Mouse (Mus musculus) erythroblast, adult 5-6 weeks (primary cell): Measurements from ENCODE around the gene Evi5l. TPM values are rescaled to one million over a fixed set of nuclear protein-coding genes. Genes with fewer than 3 reads are reported as not detected.

Source experiments
- ATAC-seq: replicated peaks from 2 replicates; pipeline ENCODE4 v1.8.0; 2016; ENCODE audit warnings: moderate number of reproducible peaks, mild to moderate bottlenecking, moderate TSS enrichment, inconsistent platforms; ENCODE audit not compliant: poor library complexity, low FRiP score, severe bottlenecking
- total RNA-seq, 2 experiments: library from RNA; stranded (forward) in 1 of 2; stranded (reverse) in 1 of 2; fragments of 150-400 nt in 1 of 2; fragments of 200-764, 138-1000 nt in 1 of 2; gene quantifications; 2 replicates each; pipeline versions ENCODE4 v1.2.3 to v1.2.4; 2015 to 2017; ENCODE audit warnings: low replicate concordance in 2 of 2

Evi5l gene
- total RNA-seq, 2 experiments from 2014 or later: 0.38 to 3.6 TPM

- peak; percentile 93 for ATAC-seq
These were observed 92.9 kb downstream of the Evi5l start, which contains the start of gene Ctxn1 for GRCm38 (mm10) chr8:4259125-4259804. Gene Ctxn1 (minus strand): TSS chr8:4259274.

- no peak for ATAC-seq
These were observed 93.4 kb downstream of the Evi5l start for GRCm38 (mm10) chr8:4259805-4260170.

Other genes with a start within 250 kb of the Evi5l start
- not detected in 2 replicates for gene Cd209b, start 239.7 kb upstream of the Evi5l start, total RNA-seq (2015; ENCODE audit: low replicate concordance)
- gene Cd209b, start 239.7 kb upstream of the Evi5l start, total RNA-seq (2017; ENCODE audit: low replicate concordance): 0.09 TPM in 1 of 2 replicates, not detected in the other
- not detected in 2 replicates for gene Cd209c, start 211.8 kb upstream of the Evi5l start, total RNA-seq (2015; ENCODE audit: low replicate concordance)
- gene Cd209c, start 211.8 kb upstream of the Evi5l start, total RNA-seq (2017; ENCODE audit: low replicate concordance): 0.17 TPM in 1 of 2 replicates, not detected in the other
- gene Cd209f, start 60.7 kb upstream of the Evi5l start, total RNA-seq (2015; ENCODE audit: low replicate concordance): 2.3 and 7.1 TPM in 2 replicates
- gene Cd209f, start 60.7 kb upstream of the Evi5l start, total RNA-seq (2017; ENCODE audit: low replicate concordance): 1.4 and 3.4 TPM in 2 replicates
- gene Cd209g, start 32.5 kb upstream of the Evi5l start, total RNA-seq (2015; ENCODE audit: low replicate concordance): 3.1 TPM in 1 of 2 replicates, not detected in the other
- 0.56 and 0.85 TPM in 2 replicates for gene Cd209g, start 32.5 kb upstream of the Evi5l start, total RNA-seq (2017; ENCODE audit: low replicate concordance)
- not detected in 2 replicates for gene Prr36, start 50.9 kb downstream of the Evi5l start, total RNA-seq (2015; ENCODE audit: low replicate concordance)
- gene Prr36, start 50.9 kb downstream of the Evi5l start, total RNA-seq (2017; ENCODE audit: low replicate concordance): 0.09 TPM in 1 of 2 replicates, not detected in the other
- not detected in 2 replicates for gene Lrrc8e, start 60.3 kb downstream of the Evi5l start, total RNA-seq (2015; ENCODE audit: low replicate concordance)
- not detected in 2 replicates for gene Lrrc8e, start 60.3 kb downstream of the Evi5l start, total RNA-seq (2017; ENCODE audit: low replicate concordance)
- gene Map2k7, start 72.2 kb downstream of the Evi5l start, total RNA-seq (2015; ENCODE audit: low replicate concordance): 16.3 and 22.4 TPM in 2 replicates
- gene Map2k7, start 72.2 kb downstream of the Evi5l start, total RNA-seq (2017; ENCODE audit: low replicate concordance): 6.6 and 8.6 TPM in 2 replicates
- gene Gm49320, start 72.3 kb downstream of the Evi5l start, total RNA-seq (2015; ENCODE audit: low replicate concordance): 0.84 TPM in 1 of 2 replicates, not detected in the other
- not detected in 2 replicates for gene Gm49320, start 72.3 kb downstream of the Evi5l start, total RNA-seq (2017; ENCODE audit: low replicate concordance)
- 6.1 TPM in 1 of 2 replicates, not detected in the other for gene Tgfbr3l, start 81.6 kb downstream of the Evi5l start, total RNA-seq (2015; ENCODE audit: low replicate concordance)
- gene Tgfbr3l, start 81.6 kb downstream of the Evi5l start, total RNA-seq (2017; ENCODE audit: low replicate concordance): 0.43 TPM in 1 of 2 replicates, not detected in the other
- 6.3 and 13.8 TPM in 2 replicates for gene Snapc2, start 86.5 kb downstream of the Evi5l start, total RNA-seq (2015; ENCODE audit: low replicate concordance)
- gene Snapc2, start 86.5 kb downstream of the Evi5l start, total RNA-seq (2017; ENCODE audit: low replicate concordance): 0.68 and 0.84 TPM in 2 replicates
- gene Ctxn1, start 92.7 kb downstream of the Evi5l start, total RNA-seq (2015; ENCODE audit: low replicate concordance): not detected in 2 replicates
- gene Ctxn1, start 92.7 kb downstream of the Evi5l start, total RNA-seq (2017; ENCODE audit: low replicate concordance): 0.34 TPM in 1 of 2 replicates, not detected in the other
- gene Timm44, start 109.3 kb downstream of the Evi5l start, total RNA-seq (2015; ENCODE audit: low replicate concordance): 11.7 and 24.2 TPM in 2 replicates
- gene Timm44, start 109.3 kb downstream of the Evi5l start, total RNA-seq (2017; ENCODE audit: low replicate concordance): 19.4 and 31.6 TPM in 2 replicates
- 14.4 and 15.9 TPM in 2 replicates for gene Ccl25, start 158.6 kb downstream of the Evi5l start, total RNA-seq (2015; ENCODE audit: low replicate concordance)
- gene Ccl25, start 158.6 kb downstream of the Evi5l start, total RNA-seq (2017; ENCODE audit: low replicate concordance): 7.4 and 12.0 TPM in 2 replicates
- gene Elavl1, start 158.8 kb downstream of the Evi5l start, total RNA-seq (2015; ENCODE audit: low replicate concordance): 22.3 and 28.2 TPM in 2 replicates
- 17.0 and 26.2 TPM in 2 replicates for gene Elavl1, start 158.8 kb downstream of the Evi5l start, total RNA-seq (2017; ENCODE audit: low replicate concordance)